Mouse (Mus musculus): Measurements from ENCODE around the gene Mcrip2.
A peak's percentile ranks its signal among the peaks of the same experiment; 100 is the strongest.

The Mcrip2 gene

GRCm38 (mm10) chr17:25868601-25869191 is at the start of gene Mcrip2:
Mcrip2 (minus strand) TSS chr17:25868764.
- DNase-seq (ENCODE audit: low read depth) = peak; percentile 73

GRCm38 (mm10) chr17:25918037-25918750 is 49.6 kb upstream of the Mcrip2 start:
- DNase-seq (ENCODE audit: low read depth) = peak; percentile 29

- no peak for DNase-seq (ENCODE audit: low read depth)
Measured at GRCm38 (mm10) chr17:25916931-25917647, 48.5 kb upstream of the Mcrip2 start.

- DNase-seq (ENCODE audit: low read depth) = no peak
Measured at GRCm38 (mm10) chr17:25914295-25914694, 45.7 kb upstream of the Mcrip2 start.

- DNase-seq (ENCODE audit: low read depth) = no peak
Measured at GRCm38 (mm10) chr17:25913877-25914275, 45.3 kb upstream of the Mcrip2 start.

GRCm38 (mm10) chr17:25913186-25913876 is 44.8 kb upstream of the Mcrip2 start:
- no peak for DNase-seq (ENCODE audit: low read depth)

- DNase-seq (ENCODE audit: low read depth) = no peak
Measured at GRCm38 (mm10) chr17:25911816-25912215, 43.3 kb upstream of the Mcrip2 start.

- no peak for DNase-seq (ENCODE audit: low read depth)
Measured at GRCm38 (mm10) chr17:25907640-25908039, 39.1 kb upstream of the Mcrip2 start.

- DNase-seq (ENCODE audit: low read depth) = no peak
Measured at GRCm38 (mm10) chr17:25903061-25903460, 34.5 kb upstream of the Mcrip2 start.

- no peak for DNase-seq (ENCODE audit: low read depth)
Measured at GRCm38 (mm10) chr17:25900193-25900592, 31.6 kb upstream of the Mcrip2 start.

GRCm38 (mm10) chr17:25895891-25896290 is 27.3 kb upstream of the Mcrip2 start:
- no peak for DNase-seq (ENCODE audit: low read depth)

- no peak for DNase-seq (ENCODE audit: low read depth)
Measured at GRCm38 (mm10) chr17:25895415-25895814, 26.9 kb upstream of the Mcrip2 start.

GRCm38 (mm10) chr17:25893975-25894617 is 25.5 kb upstream of the Mcrip2 start:
- peak; percentile 82 for DNase-seq (ENCODE audit: low read depth)

GRCm38 (mm10) chr17:25888837-25889236 is 20.3 kb upstream of the Mcrip2 start:
- no peak for DNase-seq (ENCODE audit: low read depth)

GRCm38 (mm10) chr17:25887467-25887866 is 18.9 kb upstream of the Mcrip2 start:
- DNase-seq (ENCODE audit: low read depth) = no peak

- no peak for DNase-seq (ENCODE audit: low read depth)
Measured at GRCm38 (mm10) chr17:25886806-25887205, 18.2 kb upstream of the Mcrip2 start.

- peak; percentile 43 for DNase-seq (ENCODE audit: low read depth)
Measured at GRCm38 (mm10) chr17:25885636-25886035, 17.1 kb upstream of the Mcrip2 start.

- no peak for DNase-seq (ENCODE audit: low read depth)
Measured at GRCm38 (mm10) chr17:25883824-25884223, 15.3 kb upstream of the Mcrip2 start.

GRCm38 (mm10) chr17:25883268-25883667 is 14.7 kb upstream of the Mcrip2 start:
- DNase-seq (ENCODE audit: low read depth) = no peak

- no peak for DNase-seq (ENCODE audit: low read depth)
Measured at GRCm38 (mm10) chr17:25882306-25882705, 13.7 kb upstream of the Mcrip2 start.

GRCm38 (mm10) chr17:25881691-25882090 is 13.1 kb upstream of the Mcrip2 start:
- DNase-seq (ENCODE audit: low read depth) = no peak
